Mouse (Mus musculus): ENCODE measurements at regions not wholly inside any gene's neighbourhood (a gene's known extent, or its start where the extent isn't known, plus 50 kb on each side); places are given as distances from the start of the nearest gene placed in this dataset.

DNA sequence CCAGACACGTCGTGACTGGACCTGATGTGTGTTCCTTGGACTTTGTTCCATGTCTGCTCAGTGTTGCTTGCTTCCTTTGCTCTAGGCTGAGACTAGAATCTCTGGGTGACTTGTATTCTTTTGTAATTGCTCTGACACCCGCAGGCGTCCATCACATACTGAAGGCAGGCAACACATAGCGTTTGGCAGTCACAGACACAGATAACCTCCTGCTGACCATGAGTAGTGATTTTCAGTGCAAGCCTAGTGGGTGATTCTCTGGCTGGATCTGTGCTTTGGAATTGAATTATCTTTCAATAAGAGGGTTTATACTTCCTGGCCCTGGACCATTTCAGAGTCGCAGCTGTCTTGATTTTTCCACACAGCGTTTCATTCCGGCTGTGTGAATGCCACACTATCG, 403.7 kb upstream of the Arglu1 start:
- no peak for TF ChIP-seq CTCF (IDR thresholded peaks at IDR 0.05; ENCODE audit: low read depth)
- TF ChIP-seq EP300 (IDR thresholded peaks at IDR 0.05; ENCODE audit: low read depth) = no peak
- 47% methylated on average over 9 of the region's 9 CpGs for WGBS (ENCODE audit: insufficient replicate concordance)
- Histone ChIP-seq H3K36me3 (replicated peaks; ENCODE audit: control insufficient read depth, insufficient read depth, low read depth) (no peaks in the 10 kb centered on the region), H3K4me2 (ENCODE audit: low read depth) (no peak overlapping the region), H3K27me3 (ENCODE audit: control insufficient read depth, insufficient read depth, low read length) (no peaks in the 10 kb centered on the region), H3K27ac (no peak overlapping the region), H3K4me1 (replicated peaks; ENCODE audit: control insufficient read depth in 2 of 2, insufficient read depth in 2 of 2, low read length in 1 of 2) (peaks cover 0 to 3% of the 10 kb centered on the region in 2 experiments; a peak in 2 of 4 replicates), H3K9ac (replicated peaks) (no peak overlapping the region), H3K9me3 (ENCODE audit: control insufficient read depth, low read length) (no peaks in the 10 kb centered on the region), H3K4me3 (ENCODE audit: insufficient read depth in 1 of 2, low read depth in 2 of 2, low read length in 2 of 2) (no peak overlapping the region)
- ATAC-seq (ENCODE audit: insufficient read depth) (no peak), DNase-seq (ENCODE audit: low read depth in 3 of 3, low spot score in 3 of 3) (no peak)

DNA sequence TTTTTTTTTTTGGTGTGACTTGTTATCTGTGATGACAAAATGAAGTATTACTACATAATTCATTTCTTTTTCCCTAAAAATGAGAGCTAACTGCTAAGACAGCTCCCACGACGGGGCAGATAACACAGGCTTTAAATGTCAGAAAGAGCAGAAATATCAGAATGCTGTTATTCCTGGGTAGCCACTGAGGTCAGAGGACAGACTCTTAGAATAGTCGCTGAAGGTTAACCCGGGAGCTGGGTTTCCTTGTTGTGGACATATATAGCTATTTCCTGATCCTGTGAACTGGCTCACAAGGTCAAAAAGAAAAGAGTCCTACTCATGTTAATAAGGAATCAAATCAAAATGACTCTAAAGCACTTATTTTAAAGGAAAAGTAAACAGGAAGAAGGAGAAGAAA, 403.0 kb upstream of the Arglu1 start:
- ATAC-seq (ENCODE audit: insufficient read depth) (no peak), DNase-seq (ENCODE audit: low read depth in 3 of 3, low spot score in 3 of 3) (no peak)

DNA sequence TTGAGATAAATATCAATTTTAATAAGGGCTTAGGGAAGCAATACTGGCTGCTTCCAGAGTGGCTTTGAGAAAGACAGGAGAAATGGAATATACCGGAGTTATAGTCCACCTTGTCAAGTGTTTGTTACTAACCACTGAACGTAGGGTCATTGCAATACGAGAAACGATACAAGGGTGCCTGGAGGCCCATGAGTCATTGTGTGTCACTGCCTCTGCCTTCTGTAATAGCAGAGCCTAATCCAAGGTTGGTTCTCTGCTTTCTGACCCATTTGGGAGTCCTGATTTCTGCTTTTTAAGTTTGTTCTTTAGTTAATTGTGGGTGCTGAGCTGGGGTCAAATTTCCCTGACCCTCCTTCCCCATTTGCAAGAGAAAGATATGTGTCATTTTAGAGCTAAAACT, 382.4 kb upstream of the Arglu1 start:
- Histone ChIP-seq H3K27ac (no peak overlapping the region), H3K4me2 (ENCODE audit: low read depth) (no peak overlapping the region), H3K4me1 (replicated peaks; ENCODE audit: control insufficient read depth in 2 of 2, insufficient read depth in 2 of 2, low read length in 1 of 2) (no peaks in the 10 kb centered on the region), H3K9me3 (ENCODE audit: control insufficient read depth, low read length) (no peaks in the 10 kb centered on the region), H3K4me3 (ENCODE audit: insufficient read depth in 1 of 2, low read depth in 2 of 2, low read length in 2 of 2) (no peak overlapping the region), H3K27me3 (ENCODE audit: control insufficient read depth, insufficient read depth, low read length) (no peaks in the 10 kb centered on the region), H3K9ac (replicated peaks) (no peak overlapping the region), H3K36me3 (replicated peaks; ENCODE audit: control insufficient read depth, insufficient read depth, low read depth) (no peaks in the 10 kb centered on the region)
- TF ChIP-seq EP300 (IDR thresholded peaks at IDR 0.05; ENCODE audit: low read depth) = no peak
- no peak for TF ChIP-seq CTCF (IDR thresholded peaks at IDR 0.05; ENCODE audit: low read depth)
- 64% methylated on average over 4 of the region's 4 CpGs for WGBS (ENCODE audit: insufficient replicate concordance)
- ATAC-seq (ENCODE audit: insufficient read depth) (no peak), DNase-seq (ENCODE audit: low read depth in 3 of 3, low spot score in 3 of 3) (no peak)

More for the DNA sequence above, 403.0 kb upstream of the Arglu1 start:
- Histone ChIP-seq H3K27me3 (ENCODE audit: control insufficient read depth, insufficient read depth, low read length) (no peaks in the 10 kb centered on the region), H3K9ac (replicated peaks) (no peak overlapping the region), H3K4me2 (ENCODE audit: low read depth) (no peak overlapping the region), H3K9me3 (ENCODE audit: control insufficient read depth, low read length) (no peaks in the 10 kb centered on the region), H3K36me3 (replicated peaks; ENCODE audit: control insufficient read depth, insufficient read depth, low read depth) (no peaks in the 10 kb centered on the region), H3K4me1 (replicated peaks; ENCODE audit: control insufficient read depth in 2 of 2, insufficient read depth in 2 of 2, low read length in 1 of 2) (peaks cover 0 to 3% of the 10 kb centered on the region in 2 experiments; a peak in 2 of 4 replicates), H3K27ac (no peak overlapping the region), H3K4me3 (ENCODE audit: insufficient read depth in 1 of 2, low read depth in 2 of 2, low read length in 2 of 2) (no peak overlapping the region)
- WGBS (ENCODE audit: insufficient replicate concordance) = 8% methylated on average over 4 of the region's 4 CpGs
- no peak for TF ChIP-seq EP300 (IDR thresholded peaks at IDR 0.05; ENCODE audit: low read depth)
- no peak for TF ChIP-seq CTCF (IDR thresholded peaks at IDR 0.05; ENCODE audit: low read depth)

DNA sequence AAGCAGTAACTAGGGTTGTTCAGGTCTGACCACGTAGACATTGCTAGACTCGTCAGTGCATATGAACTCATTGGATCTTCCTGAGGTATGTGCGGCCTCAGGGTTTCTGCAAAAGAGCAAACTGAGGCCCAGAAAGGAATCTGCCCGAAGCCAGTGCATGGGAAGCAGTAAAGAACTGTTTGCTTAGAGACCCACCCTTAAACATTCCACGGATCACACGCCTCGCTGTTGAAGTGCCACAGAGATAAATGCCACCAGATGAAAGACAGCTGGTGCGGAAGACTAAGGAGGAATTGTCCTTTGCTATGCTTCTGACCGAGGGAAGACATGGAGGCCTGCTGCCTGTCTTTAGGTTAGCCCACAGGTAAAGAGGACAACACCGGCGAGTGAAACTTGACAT, 382.0 kb upstream of the Arglu1 start:
- H3K27me3 ChIP-seq (ENCODE audit: control insufficient read depth, insufficient read depth, low read length) = no peaks in the 10 kb centered on the region
- no peak for ATAC-seq (ENCODE audit: insufficient read depth)
- H3K27ac ChIP-seq = no peak overlapping the region
- DNase-seq (ENCODE audit: low read depth in 3 of 3, low spot score in 3 of 3) = no peak
- no peaks in the 10 kb centered on the region for H3K4me1 ChIP-seq (replicated peaks; ENCODE audit: control insufficient read depth in 2 of 2, insufficient read depth in 2 of 2, low read length in 1 of 2)
- no peak overlapping the region for H3K4me2 ChIP-seq (ENCODE audit: low read depth)
- no peak overlapping the region for H3K9ac ChIP-seq (replicated peaks)
- 64% methylated on average over 11 of the region's 11 CpGs for WGBS (ENCODE audit: insufficient replicate concordance)
- H3K36me3 ChIP-seq (replicated peaks; ENCODE audit: control insufficient read depth, insufficient read depth, low read depth) = no peaks in the 10 kb centered on the region
- H3K9me3 ChIP-seq (ENCODE audit: control insufficient read depth, low read length) = no peaks in the 10 kb centered on the region
- H3K4me3 ChIP-seq (ENCODE audit: insufficient read depth in 1 of 2, low read depth in 2 of 2, low read length in 2 of 2) = no peak overlapping the region
- TF ChIP-seq EP300 (IDR thresholded peaks at IDR 0.05; ENCODE audit: low read depth) (no peak), CTCF (IDR thresholded peaks at IDR 0.05; ENCODE audit: low read depth) (no peak)

DNA sequence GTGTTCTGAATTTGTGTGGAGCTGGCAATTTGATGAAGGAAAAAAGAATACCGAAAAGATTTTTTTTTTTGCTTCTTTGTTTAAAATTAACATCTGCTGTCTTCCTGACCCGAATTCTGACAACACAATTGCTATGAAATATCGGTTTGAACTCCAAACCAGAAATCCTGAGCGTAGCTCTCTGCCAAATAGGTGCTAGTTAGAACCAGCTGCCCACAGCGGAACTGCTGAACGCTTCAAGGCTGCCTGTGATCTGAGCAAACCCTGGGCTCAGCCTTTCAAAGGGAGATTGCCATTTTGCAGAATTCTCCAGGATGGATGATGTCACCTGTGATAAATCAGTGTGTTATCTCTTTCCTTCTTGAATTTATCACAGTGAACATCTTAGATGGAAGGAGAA, 380.6 kb upstream of the Arglu1 start:
- ATAC-seq (ENCODE audit: insufficient read depth) = no peak
- no peaks in the 10 kb centered on the region for H3K4me1 ChIP-seq (replicated peaks; ENCODE audit: control insufficient read depth in 2 of 2, insufficient read depth in 2 of 2, low read length in 1 of 2)
- no peak overlapping the region for H3K9ac ChIP-seq (replicated peaks)
- H3K36me3 ChIP-seq (replicated peaks; ENCODE audit: control insufficient read depth, insufficient read depth, low read depth) = no peaks in the 10 kb centered on the region
- H3K9me3 ChIP-seq (ENCODE audit: control insufficient read depth, low read length) = no peaks in the 10 kb centered on the region
- 57% methylated on average over 6 of the region's 6 CpGs for WGBS (ENCODE audit: insufficient replicate concordance)
- no peak overlapping the region for H3K4me2 ChIP-seq (ENCODE audit: low read depth)
- no peak overlapping the region for H3K27ac ChIP-seq
- no peak for TF ChIP-seq CTCF (IDR thresholded peaks at IDR 0.05; ENCODE audit: low read depth)
- TF ChIP-seq EP300 (IDR thresholded peaks at IDR 0.05; ENCODE audit: low read depth) = no peak
- H3K4me3 ChIP-seq (ENCODE audit: insufficient read depth in 1 of 2, low read depth in 2 of 2, low read length in 2 of 2) = no peak overlapping the region
- H3K27me3 ChIP-seq (ENCODE audit: control insufficient read depth, insufficient read depth, low read length) = no peaks in the 10 kb centered on the region
- no peak for DNase-seq (ENCODE audit: low read depth in 3 of 3, low spot score in 3 of 3)
